Mouse (Mus musculus) myocyte (in vitro differentiated cells): Measurements from ENCODE around the gene Kif13a. TPM values are rescaled to one million over a fixed set of nuclear protein-coding genes. Genes with fewer than 3 reads are reported as not detected.

ENCODE experiments used
- H3K27me3 ChIP-seq: one replicate; pipeline ENCODE4 v1.6.1; 2011; ENCODE audit not compliant: control insufficient read depth, insufficient read depth, insufficient read length
- H3K36me3 ChIP-seq: one replicate; pipeline ENCODE4 v1.6.1; 2011; ENCODE audit not compliant: control insufficient read depth, insufficient read depth
- H3K4me2 ChIP-seq: one replicate; pipeline ENCODE4 v1.6.1; 2011; ENCODE audit warnings: low read depth, control low read depth
- H3K4me3 ChIP-seq: one replicate; pipeline ENCODE4 v1.5.1; 2011; ENCODE audit warnings: mild to moderate bottlenecking, control low read depth, moderate library complexity
- H3K79me2 ChIP-seq: one replicate; pipeline ENCODE4 v1.6.1; 2011; ENCODE audit not compliant: control insufficient read depth, insufficient read depth
- H3ac ChIP-seq: one replicate; pipeline ENCODE4 v1.6.1; 2011; ENCODE audit not compliant: control insufficient read depth, insufficient read length
- CEBPB ChIP-seq: IDR thresholded peaks from 2 replicates; pipeline ENCODE4 v1.6.1; 2011; ENCODE audit warnings: mild to moderate bottlenecking, moderate library complexity; ENCODE audit not compliant: poor library complexity, insufficient read depth, severe bottlenecking
- E2F4 ChIP-seq: IDR thresholded peaks from one replicate; pipeline ENCODE4 v1.6.1; 2011; ENCODE audit warnings: mild to moderate bottlenecking, control low read depth, moderate library complexity; ENCODE audit not compliant: insufficient read depth
- MAX ChIP-seq: IDR thresholded peaks from one replicate; pipeline ENCODE4 v1.6.1; 2011; ENCODE audit warnings: low read depth, mild to moderate bottlenecking, control low read depth
- MYOD1 ChIP-seq, 3 experiments: IDR thresholded peaks; one replicate each; pipeline ENCODE4 v1.6.1; 2011; ENCODE audit warnings: control low read depth in 2 of 3, low read depth in 2 of 3, mild to moderate bottlenecking in 2 of 3, moderate library complexity in 1 of 3; ENCODE audit not compliant: insufficient read length in 2 of 3, control insufficient read depth in 1 of 3
- MYOG ChIP-seq, 3 experiments: IDR thresholded peaks; one replicate each; pipeline ENCODE4 v1.6.1; 2011; ENCODE audit warnings: control low read depth in 2 of 3, low read depth in 2 of 3, mild to moderate bottlenecking in 2 of 3; ENCODE audit not compliant: insufficient read length in 2 of 3, control insufficient read depth in 1 of 3, insufficient read depth in 1 of 3
- POLR2A ChIP-seq: IDR thresholded peaks from one replicate; pipeline ENCODE4 v1.6.1; 2011; ENCODE audit warnings: low read depth, mild to moderate bottlenecking, control low read depth, moderate library complexity; ENCODE audit not compliant: insufficient read length
- POLR2AphosphoS2 ChIP-seq: IDR thresholded peaks from one replicate; pipeline ENCODE4 v1.6.1; 2011; ENCODE audit warnings: low read depth, control low read depth; ENCODE audit not compliant: insufficient read length
- REST ChIP-seq: IDR thresholded peaks from one replicate; pipeline ENCODE4 v1.6.1; 2011; ENCODE audit warnings: mild to moderate bottlenecking, control low read depth, moderate library complexity; ENCODE audit not compliant: insufficient read depth, insufficient read length
- SRF ChIP-seq: IDR thresholded peaks from one replicate; pipeline ENCODE4 v1.6.1; 2011; ENCODE audit warnings: low read depth; ENCODE audit not compliant: control insufficient read depth, insufficient read length
- TCF12 ChIP-seq: IDR thresholded peaks from one replicate; pipeline ENCODE4 v1.6.1; 2011; ENCODE audit warnings: mild to moderate bottlenecking, control low read depth; ENCODE audit not compliant: poor library complexity, insufficient read depth, severe bottlenecking
- TCF3 ChIP-seq: IDR thresholded peaks from one replicate; pipeline ENCODE4 v1.6.1; 2011; ENCODE audit warnings: low read depth, control low read depth; ENCODE audit not compliant: insufficient read length
- USF1 ChIP-seq: IDR thresholded peaks from one replicate; pipeline ENCODE4 v1.6.1; 2011; ENCODE audit warnings: low read depth, mild to moderate bottlenecking, control low read depth, moderate library complexity
- polyA plus RNA-seq: library from polyadenylated mRNA; unstranded; fragments of >200 nt; fragmentation: generic; extraction: Trizol; gene quantifications from one replicate; pipeline ENCODE4 v1.2.1, GENCODE M21; 2012; ENCODE audit warnings: missing spikeins

The Kif13a gene
- polyA plus RNA-seq, 1 experiment: 15.4 TPM

GRCm38 (mm10) chr13:46832956-46833355 lies 96.7 kb downstream of the Kif13a start:
- H3K4me3 ChIP-seq: no peak overlapping the region
- no peaks in the 10 kb centered on the region for H3K27me3 ChIP-seq
- TF ChIP-seq SRF (no peak), POLR2A (no peak), CEBPB (no peak), TCF12 (no peak)
- H3ac ChIP-seq: no peak overlapping the region
- no peak overlapping the region for H3K4me2 ChIP-seq
- H3K79me2 ChIP-seq: no peaks in the 10 kb centered on the region
- peaks cover 5% of the 10 kb centered on the region for H3K36me3 ChIP-seq

- peaks cover 17% of the 10 kb centered on the region for H3K36me3 ChIP-seq
- TF ChIP-seq MYOG (IDR thresholded peaks at IDR 0.05; ENCODE audit: control insufficient read depth in 1 of 3, insufficient read depth in 1 of 3, insufficient read length in 2 of 3, low read depth in 2 of 3) (no peak), POLR2AphosphoS2 (no peak), TCF3 (no peak), SRF (no peak), USF1 (no peak), TCF12 (no peak), CEBPB (no peak), E2F4 (no peak), MAX (no peak), POLR2A (no peak), REST (no peak)
- H3K27me3 ChIP-seq: no peaks in the 10 kb centered on the region
Observed at GRCm38 (mm10) chr13:46823271-46823670, 106.4 kb downstream of the Kif13a start.

DNA sequence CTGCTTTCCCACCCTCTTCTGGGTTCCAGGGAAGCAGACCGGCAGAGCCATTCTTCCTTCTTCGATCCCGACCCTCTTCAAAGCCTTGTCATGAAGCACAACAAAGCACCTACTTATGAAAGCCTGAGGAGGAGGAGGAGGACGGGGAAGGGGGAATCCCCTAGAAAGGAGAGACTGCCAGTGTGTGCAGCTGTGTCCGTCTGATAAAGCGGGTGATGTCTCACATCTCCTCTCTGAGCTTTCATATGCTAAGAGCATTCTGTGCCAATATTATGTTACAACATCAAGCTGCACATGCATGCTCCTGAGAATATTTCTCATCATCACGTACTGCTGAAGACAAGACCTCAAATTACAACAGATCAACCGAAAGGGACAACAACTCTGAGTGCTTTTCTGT lies 107.5 kb downstream of the Kif13a start:
- H3K36me3 ChIP-seq: peaks cover 17% of the 10 kb centered on the region
- no peak overlapping the region for H3ac ChIP-seq
- TF ChIP-seq MYOD1 (IDR thresholded peaks at IDR 0.05; ENCODE audit: control insufficient read depth in 1 of 3, insufficient read length in 2 of 3, low read depth in 2 of 3): no peak
- no peak for TF ChIP-seq POLR2A
- TF ChIP-seq TCF3: no peak
- TF ChIP-seq MAX: no peak
- TF ChIP-seq REST: no peak
- no peak for TF ChIP-seq SRF
- TF ChIP-seq E2F4: no peak
- no peak for TF ChIP-seq TCF12
- no peak for TF ChIP-seq MYOG (IDR thresholded peaks at IDR 0.05; ENCODE audit: control insufficient read depth in 1 of 3, insufficient read depth in 1 of 3, insufficient read length in 2 of 3, low read depth in 2 of 3)
- no peak for TF ChIP-seq USF1
- no peak for TF ChIP-seq CEBPB
- TF ChIP-seq POLR2AphosphoS2: no peak
- no peak overlapping the region for H3K4me2 ChIP-seq
- H3K4me3 ChIP-seq: no peak overlapping the region
- no peaks in the 10 kb centered on the region for H3K27me3 ChIP-seq
- no peaks in the 10 kb centered on the region for H3K79me2 ChIP-seq

More at GRCm38 (mm10) chr13:46823271-46823670, 106.4 kb downstream of the Kif13a start:
- H3ac ChIP-seq: no peak overlapping the region
- H3K4me2 ChIP-seq: no peak overlapping the region
- H3K79me2 ChIP-seq: no peaks in the 10 kb centered on the region
- no peak overlapping the region for H3K4me3 ChIP-seq

GRCm38 (mm10) chr13:46819729-46820223 lies 109.9 kb downstream of the Kif13a start:
- TF ChIP-seq POLR2A (no peak), USF1 (no peak), TCF3 (no peak), MAX (no peak), REST (no peak)
- no peak overlapping the region for H3ac ChIP-seq
- H3K4me2 ChIP-seq: no peak overlapping the region
- H3K79me2 ChIP-seq: no peaks in the 10 kb centered on the region
- no peak overlapping the region for H3K4me3 ChIP-seq
- H3K27me3 ChIP-seq: no peaks in the 10 kb centered on the region
- peaks cover 8% of the 10 kb centered on the region for H3K36me3 ChIP-seq

DNA sequence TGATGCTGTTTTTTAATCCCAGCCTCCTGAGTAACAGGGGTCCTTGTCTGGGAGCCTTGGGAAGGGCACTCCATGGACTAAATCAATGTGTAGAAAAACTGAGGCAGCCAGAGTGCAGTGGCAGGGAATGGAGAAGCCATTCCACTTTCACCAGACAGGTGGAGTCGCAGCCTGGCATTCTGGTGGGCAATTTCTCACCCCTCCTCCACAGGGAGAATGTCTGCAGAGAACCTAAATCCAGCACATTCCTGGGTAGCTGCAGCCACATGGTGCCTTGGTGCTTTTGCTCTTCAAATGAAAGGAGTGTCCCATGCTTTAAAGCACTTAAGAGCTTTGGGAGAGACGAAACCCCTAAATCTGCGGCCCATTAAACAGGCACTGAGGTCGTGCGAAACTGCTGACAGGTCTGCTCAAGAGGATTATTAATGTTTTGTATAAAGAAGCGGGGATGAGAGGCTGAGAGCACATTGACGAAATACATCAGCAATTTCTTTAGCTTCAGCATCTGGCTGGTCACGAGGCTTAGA lies 110.4 kb downstream of the Kif13a start:
- Histone ChIP-seq H3K36me3 (peaks cover 5% of the 10 kb centered on the region), H3K4me3 (no peak overlapping the region), H3K27me3 (no peaks in the 10 kb centered on the region), H3ac (no peak overlapping the region), H3K4me2 (no peak overlapping the region), H3K79me2 (no peaks in the 10 kb centered on the region)
- TF ChIP-seq REST: no peak
- no peak for TF ChIP-seq POLR2A
- no peak for TF ChIP-seq CEBPB
- no peak for TF ChIP-seq E2F4
- TF ChIP-seq USF1: no peak
- TF ChIP-seq POLR2AphosphoS2: no peak
- TF ChIP-seq TCF3: no peak
- TF ChIP-seq MYOD1 (IDR thresholded peaks at IDR 0.05; ENCODE audit: control insufficient read depth in 1 of 3, insufficient read length in 2 of 3, low read depth in 2 of 3): no peak
- no peak for TF ChIP-seq TCF12
- TF ChIP-seq MYOG (IDR thresholded peaks at IDR 0.05; ENCODE audit: control insufficient read depth in 1 of 3, insufficient read depth in 1 of 3, insufficient read length in 2 of 3, low read depth in 2 of 3): no peak
